Mouse (Mus musculus) cerebellum, adult 8-10 months (tissue): ENCODE measurements around the gene Lrrc8e.

Experiments used
- DNase-seq: peaks from one replicate; pipeline ENCODE4 v3.0.0; 2022

Gene Lrrc8e

DNA sequence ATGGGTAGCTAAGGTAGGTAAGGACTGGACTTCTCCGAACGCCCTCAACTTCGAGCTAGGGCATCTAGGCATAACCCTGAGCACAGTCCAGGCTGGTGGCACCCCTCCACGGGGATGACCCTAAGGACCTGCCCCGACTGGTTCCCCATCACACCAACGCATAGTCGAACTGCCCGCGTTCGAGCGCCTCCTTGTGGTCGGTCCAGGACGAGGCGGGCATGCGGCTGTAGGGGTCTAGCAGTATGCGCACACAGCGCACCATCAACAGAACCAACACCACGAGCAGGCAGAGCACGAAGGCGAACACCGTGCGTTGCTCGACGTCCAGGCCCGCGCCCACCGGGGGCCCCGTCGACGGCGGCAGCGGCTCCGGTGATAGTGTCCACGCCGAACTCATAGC lies 31.6 kb downstream of the Lrrc8e start:
- DNase-seq: peak; percentile 66

DNA sequence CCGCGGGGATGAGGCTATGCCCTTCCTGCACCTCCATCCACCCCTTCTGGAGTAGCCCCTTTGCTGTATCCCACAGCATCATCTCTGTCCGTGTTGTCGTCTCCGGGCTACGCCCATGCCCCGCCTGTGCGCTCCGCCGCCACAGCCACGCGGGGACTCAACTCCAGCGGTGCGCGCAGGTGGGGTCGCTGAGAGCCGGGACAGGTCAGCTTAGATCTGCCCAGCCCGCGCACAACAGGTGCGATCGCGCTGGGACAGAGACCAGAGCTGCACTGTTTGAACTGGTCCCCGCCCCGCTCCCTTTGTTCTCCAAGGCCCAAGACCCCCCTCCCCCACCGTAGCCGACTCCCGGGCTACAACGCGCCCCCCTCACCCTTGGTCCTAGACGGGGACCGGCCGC lies 32.1 kb downstream of the Lrrc8e start:
- no peak for DNase-seq

DNA sequence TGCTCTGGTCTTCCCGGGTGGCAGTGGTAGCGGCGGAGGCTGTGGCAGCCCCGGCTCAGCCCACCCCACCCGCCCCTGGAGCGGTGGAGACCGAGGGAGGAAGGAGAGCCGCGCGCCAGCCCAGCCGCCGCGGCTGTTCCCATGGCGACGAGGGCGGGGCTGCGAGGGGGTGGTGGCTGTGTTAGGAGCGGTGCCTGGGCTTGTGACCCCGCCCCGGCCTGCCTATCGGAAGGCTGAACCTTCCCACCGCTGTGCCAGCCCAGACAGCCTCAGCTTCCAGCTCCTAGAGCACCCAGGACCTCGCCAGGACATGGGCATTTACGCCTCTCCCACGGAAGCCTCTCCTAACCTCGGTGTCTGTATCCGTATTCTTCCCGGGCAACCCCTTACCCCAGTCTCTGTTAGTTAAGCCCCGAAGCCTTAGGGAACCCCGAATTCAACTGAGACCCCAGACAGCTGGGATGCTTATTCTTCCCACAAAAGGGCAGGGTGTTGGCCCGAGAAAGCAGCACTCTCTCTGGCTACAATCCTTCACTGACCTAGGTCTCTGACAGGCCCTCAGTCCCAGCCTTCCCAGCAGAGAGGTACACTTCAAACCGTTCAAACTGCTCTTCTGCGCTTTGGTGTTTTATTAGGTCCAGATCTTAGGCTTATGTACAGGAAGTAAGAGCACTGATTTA lies 32.6 kb downstream of the Lrrc8e start, which contains the start of gene Ctxn1:
Gene Ctxn1, minus strand, starts transcription at position 150 of the 680 bp plus-strand sequence.
- DNase-seq: peak; percentile 62

DNA sequence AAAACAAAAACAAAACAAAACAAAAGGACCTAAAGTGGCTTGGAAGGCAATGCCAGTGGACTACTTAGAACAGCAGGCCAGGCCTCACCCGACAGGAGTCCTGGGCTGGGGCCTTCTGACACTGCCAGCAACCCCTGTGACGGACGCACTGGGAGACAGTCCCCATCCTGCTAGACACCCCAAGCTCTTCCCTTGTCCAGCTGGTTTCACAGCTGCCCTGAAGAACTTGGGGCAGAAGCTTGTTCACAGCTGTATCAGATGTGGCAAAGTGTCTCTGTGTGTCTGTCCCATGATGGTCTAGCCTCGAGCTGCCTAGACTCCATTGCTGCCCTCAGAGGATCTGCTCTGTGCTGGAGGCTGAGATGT lies 33.2 kb downstream of the Lrrc8e start:
- no peak for DNase-seq

DNA sequence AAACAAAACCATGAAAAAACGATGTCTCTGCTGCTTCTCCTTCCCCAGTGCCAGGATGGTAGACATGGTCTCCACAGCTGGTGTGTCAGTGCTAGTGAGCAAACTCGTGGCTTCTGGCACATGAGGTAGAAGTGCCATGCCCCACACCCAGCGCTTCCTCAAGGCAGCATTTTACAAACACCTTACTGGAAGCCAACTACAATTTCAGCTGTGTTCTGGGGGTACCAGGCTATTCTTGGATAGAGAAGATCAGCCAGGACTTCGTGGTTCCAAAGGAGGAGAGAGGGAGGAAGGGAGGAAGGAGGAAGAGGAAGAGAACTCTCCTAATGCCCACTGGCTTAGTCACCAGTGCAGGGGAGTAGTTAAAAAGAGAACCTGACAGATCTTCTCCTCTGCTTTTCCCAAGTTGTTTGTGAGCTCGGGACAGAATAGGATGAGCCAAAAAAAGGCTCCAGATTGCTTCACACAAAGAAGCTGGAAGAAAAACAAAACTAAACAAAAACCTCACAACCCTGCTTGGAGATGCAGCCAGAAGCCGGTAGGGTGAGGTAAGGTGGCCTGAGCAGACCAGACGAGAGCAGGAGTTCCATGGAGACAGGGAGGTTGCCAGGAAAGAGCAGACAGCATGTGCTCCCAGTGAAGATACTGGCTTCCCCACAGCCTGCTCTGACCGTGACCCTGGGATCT lies 36.6 kb downstream of the Lrrc8e start:
- DNase-seq: no peak

DNA sequence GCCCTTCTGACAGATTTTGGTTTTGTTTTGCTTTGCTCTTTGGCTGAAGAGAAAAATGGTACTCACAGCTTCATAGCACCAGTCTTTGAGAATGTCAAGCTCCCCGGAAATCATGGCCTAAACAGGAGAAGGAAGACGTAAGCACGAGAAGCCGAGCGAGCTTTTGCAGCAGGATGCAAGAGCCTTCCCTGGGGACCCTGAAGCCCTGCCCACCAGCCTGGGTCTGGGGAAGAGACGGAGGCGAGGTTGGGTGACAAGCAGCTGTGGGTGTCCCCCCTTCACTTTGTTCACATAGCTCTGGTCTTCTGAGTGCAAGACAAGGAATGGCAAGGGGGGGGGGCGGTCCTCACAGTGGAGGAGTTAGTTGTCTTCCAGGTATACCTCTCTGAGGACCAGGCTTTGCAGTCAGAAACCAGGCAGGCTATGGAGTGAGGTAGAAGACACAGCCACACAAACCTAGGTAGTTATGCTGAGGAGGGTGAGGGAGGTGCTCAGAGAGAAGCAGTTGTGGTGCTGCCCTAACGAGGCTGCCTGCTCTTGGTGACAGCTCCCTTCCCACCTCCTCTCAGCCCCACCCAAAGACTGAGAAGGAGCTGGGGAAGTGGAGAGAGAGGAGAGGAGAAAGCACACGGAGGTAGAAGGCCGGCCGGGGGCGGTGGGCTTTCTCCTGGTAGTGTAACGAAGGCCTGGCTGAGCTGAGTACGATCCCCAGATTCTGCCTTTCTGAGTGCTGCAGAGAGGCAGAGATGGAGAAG lies 38.7 kb downstream of the Lrrc8e start:
- no peak for DNase-seq

- no peak for DNase-seq
Measured at GRCm38 (mm10) chr8:4267627-4268026, 41.0 kb downstream of the Lrrc8e start.

DNA sequence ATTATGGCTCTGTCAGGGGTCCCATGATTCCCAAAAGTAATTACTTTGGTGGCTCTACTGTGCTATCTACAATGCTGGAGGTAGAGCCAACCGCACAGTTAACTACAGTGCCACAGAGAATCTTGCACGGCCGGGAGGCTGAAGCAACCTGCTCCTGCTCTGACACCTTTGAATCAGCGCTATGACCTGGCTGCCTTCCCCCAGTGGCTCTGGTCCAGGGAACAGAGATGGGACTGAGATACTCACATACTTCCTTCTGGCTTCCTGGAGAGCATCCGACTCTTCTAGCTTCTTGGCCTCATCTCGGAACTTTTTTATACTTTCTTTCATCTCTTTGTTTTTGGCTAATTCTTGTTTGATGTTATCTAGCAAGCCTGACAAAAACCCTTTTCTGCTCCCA lies 43.0 kb downstream of the Lrrc8e start:
- no peak for DNase-seq

GRCm38 (mm10) chr8:4275275-4276110 lies 48.9 kb downstream of the Lrrc8e start, which contains the start of gene Timm44:
TSS of gene Timm44 (minus strand) at chr8:4275913.
- DNase-seq: peak; percentile 94

- no peak for DNase-seq
Measured at GRCm38 (mm10) chr8:4276111-4276465, 49.5 kb downstream of the Lrrc8e start.
